Mouse (Mus musculus) stomach, embryonic 14.5 days (tissue): Measurements from ENCODE around the gene Nrbp1. TPM values are rescaled to one million over a fixed set of nuclear protein-coding genes. Genes with fewer than 3 reads are reported as not detected.

Source experiments
- polyA plus RNA-seq: library from polyadenylated mRNA; unstranded; fragments of >200 nt; fragmentation: Nextera tagmentation; extraction: Ambion mirVana; gene quantifications from 2 replicates; pipeline ENCODE4 v1.2.1, GENCODE M21; 2014

Gene Nrbp1
- polyA plus RNA-seq, 1 experiment from 2014 or later = 169 TPM

Other genes with a start within 250 kb of the Nrbp1 start
- 173 and 186 TPM in 2 replicates for gene Atraid, start 192.6 kb upstream of the Nrbp1 start, polyA plus RNA-seq
- 9.2 and 9.7 TPM in 2 replicates for gene Slc5a6, start 191.9 kb upstream of the Nrbp1 start, polyA plus RNA-seq
- 21.7 and 26.3 TPM in 2 replicates for gene Cad, start 186.1 kb upstream of the Nrbp1 start, polyA plus RNA-seq
- gene Dnajc5g, start 134.6 kb upstream of the Nrbp1 start, polyA plus RNA-seq = not detected in 2 replicates
- 0.30 and 0.52 TPM in 2 replicates for gene Slc30a3, start 132.6 kb upstream of the Nrbp1 start, polyA plus RNA-seq
- not detected in 2 replicates for gene Trim54, start 124.2 kb upstream of the Nrbp1 start, polyA plus RNA-seq
- not detected in 2 replicates for gene Ucn, start 102.0 kb upstream of the Nrbp1 start, polyA plus RNA-seq
- 69.8 and 72.3 TPM in 2 replicates for gene Mpv17, start 86.6 kb upstream of the Nrbp1 start, polyA plus RNA-seq
- gene Gm29609, start 61.0 kb upstream of the Nrbp1 start, polyA plus RNA-seq = 1.1 and 1.8 TPM in 2 replicates
- gene Gtf3c2, start 60.7 kb upstream of the Nrbp1 start, polyA plus RNA-seq = 63.2 and 77.7 TPM in 2 replicates
- gene Snx17, start 47.6 kb upstream of the Nrbp1 start, polyA plus RNA-seq = 123 and 125 TPM in 2 replicates
- 52.5 and 60.2 TPM in 2 replicates for gene Eif2b4, start 47.4 kb upstream of the Nrbp1 start, polyA plus RNA-seq
- 5.1 and 5.6 TPM in 2 replicates for gene Zfp513, start 38.6 kb upstream of the Nrbp1 start, polyA plus RNA-seq
- 108 and 112 TPM in 2 replicates for gene Ppm1g, start 20.2 kb upstream of the Nrbp1 start, polyA plus RNA-seq
- gene Gm9970, start 368 bp downstream of the Nrbp1 start, polyA plus RNA-seq = 0.51 and 1.0 TPM in 2 replicates
- 63.6 and 68.9 TPM in 2 replicates for gene Krtcap3, start 10.8 kb downstream of the Nrbp1 start, polyA plus RNA-seq
- 35.5 and 41.4 TPM in 2 replicates for gene Ift172, start 50.3 kb downstream of the Nrbp1 start, polyA plus RNA-seq
- gene Fndc4, start 55.2 kb downstream of the Nrbp1 start, polyA plus RNA-seq = 44.4 and 46.0 TPM in 2 replicates
- 0.32 TPM in 1 of 2 replicates, not detected in the other for gene Gckr, start 56.6 kb downstream of the Nrbp1 start, polyA plus RNA-seq
- gene Zfp512, start 211.6 kb downstream of the Nrbp1 start, polyA plus RNA-seq = 51.8 and 55.5 TPM in 2 replicates
- not detected in 2 replicates for gene 4930548H24Rik, start 244.9 kb downstream of the Nrbp1 start, polyA plus RNA-seq